Mouse (Mus musculus) liver (tissue): Measurements from ENCODE around the gene Gab1.

Experiments
- DNase-seq: peaks from one replicate; pipeline ENCODE4 v3.0.0-alpha.2; 2020; ENCODE audit warnings: mixed read lengths

Gene Gab1

DNA sequence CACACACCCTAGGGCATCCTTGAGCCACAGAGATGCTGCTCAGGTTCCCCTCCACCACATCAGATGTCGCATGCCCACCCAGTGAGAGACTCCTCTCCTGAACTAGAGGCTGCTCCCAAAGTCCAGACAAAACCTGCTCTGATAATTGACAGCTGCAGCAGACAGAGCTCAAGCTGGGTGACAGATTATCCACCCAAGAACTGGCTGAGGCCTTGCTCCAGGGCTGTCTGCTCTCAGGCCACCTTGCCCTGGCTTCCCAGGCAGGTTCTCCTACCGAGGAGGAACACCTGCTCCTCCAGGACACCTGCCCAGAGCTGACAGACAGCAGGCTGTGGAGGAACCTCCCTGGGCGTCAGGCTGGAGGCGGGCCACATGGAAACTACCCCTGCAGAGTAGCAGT lies 7.6 kb downstream of the Gab1 start:
- DNase-seq = no peak

DNA sequence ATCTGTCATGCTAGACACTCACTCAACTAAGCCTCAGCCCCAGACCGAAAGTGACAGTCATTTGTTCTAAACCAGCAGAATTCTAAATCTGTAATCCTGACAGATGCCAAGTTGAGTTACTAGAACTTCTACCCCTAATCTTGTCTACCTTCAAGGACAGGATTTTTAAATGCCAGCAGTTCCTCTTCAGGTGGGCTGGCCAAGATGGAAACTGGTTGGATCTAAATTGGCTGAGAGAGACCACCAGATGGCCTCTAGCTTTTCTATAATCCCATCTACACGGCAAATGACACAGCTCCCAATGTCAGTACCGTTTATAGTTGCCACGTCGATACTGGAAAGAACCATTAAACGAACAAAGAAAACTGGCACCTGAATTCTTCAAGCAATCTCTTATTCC lies 8.9 kb downstream of the Gab1 start:
- DNase-seq = no peak

DNA sequence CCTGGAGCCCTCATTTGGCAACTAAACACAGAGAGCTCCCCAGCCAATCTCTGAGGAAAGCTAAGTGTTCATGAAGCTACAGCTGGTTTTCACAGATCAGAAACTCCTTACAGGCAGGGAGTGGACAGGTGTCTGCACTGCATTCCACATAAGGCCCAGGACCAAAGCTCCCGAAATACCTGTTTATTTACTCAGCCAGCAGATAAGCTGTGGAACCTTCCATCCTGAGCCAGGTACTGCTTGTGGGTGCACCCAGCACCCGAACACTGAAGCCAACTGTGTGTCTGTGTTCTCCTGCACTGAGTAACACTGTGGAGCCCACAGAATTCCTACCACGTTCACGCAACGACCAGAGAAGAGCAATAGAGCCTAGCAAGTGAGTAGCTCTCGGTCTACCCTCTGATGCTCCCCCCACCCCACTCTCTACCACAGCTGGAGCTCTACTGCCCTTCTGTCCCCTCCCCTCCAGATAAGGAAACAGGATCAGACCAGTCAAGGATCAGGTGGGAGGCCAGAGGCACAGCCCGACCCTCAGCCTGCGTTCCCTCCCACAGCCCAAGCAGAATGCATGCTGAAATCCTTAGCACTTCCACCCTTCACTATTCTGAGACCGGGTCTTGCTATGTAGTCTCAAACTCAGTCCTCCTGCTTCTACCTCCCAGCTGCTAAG lies 9.6 kb downstream of the Gab1 start:
- no peak for DNase-seq

DNA sequence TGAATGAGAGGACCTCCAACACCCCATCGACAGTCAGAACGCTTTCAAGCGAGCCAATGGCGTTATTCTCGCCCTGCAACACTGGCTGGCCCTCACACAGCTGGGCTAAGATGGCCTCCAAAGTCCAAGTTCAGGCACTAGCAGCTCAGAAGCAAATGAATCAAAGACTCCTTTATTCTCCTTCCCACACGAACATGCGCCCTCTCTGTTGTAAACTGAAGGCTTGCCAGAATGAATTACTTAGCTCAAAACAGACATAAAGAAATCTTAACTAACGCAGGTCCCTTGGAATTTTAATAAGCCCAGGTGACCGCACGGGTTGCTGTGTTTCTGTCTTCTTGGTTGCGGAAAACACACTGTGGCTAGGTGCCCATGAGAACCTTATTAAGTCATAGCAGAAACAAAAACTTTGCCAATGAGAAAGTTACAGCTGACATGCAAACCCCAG lies 10.4 kb downstream of the Gab1 start:
- DNase-seq = no peak

DNA sequence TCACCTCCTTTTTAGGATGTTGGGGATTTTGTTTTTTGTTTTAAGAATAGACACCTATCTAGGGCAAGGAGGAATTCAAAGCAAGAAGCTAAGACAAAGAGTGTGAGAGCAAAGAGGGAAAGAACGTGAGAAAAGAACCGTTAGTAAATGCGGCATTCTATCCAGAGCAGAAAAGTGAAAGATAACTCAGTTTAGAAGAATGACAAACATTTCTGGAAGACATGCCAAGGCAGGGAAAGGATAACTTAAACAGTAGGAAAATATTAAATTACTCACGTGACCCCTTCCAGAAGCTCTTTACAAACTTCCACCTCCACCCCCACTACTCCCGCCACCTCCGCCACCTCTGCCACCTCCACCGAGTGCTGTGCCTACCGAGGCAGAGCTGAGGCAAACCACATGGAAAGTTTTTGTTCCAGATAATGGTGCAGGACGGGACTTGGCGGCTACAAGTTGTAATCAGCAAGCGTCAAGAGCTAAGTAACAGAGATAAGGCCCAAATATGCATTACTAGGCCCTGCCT lies 11.5 kb downstream of the Gab1 start:
- DNase-seq = peak; percentile 86

DNA sequence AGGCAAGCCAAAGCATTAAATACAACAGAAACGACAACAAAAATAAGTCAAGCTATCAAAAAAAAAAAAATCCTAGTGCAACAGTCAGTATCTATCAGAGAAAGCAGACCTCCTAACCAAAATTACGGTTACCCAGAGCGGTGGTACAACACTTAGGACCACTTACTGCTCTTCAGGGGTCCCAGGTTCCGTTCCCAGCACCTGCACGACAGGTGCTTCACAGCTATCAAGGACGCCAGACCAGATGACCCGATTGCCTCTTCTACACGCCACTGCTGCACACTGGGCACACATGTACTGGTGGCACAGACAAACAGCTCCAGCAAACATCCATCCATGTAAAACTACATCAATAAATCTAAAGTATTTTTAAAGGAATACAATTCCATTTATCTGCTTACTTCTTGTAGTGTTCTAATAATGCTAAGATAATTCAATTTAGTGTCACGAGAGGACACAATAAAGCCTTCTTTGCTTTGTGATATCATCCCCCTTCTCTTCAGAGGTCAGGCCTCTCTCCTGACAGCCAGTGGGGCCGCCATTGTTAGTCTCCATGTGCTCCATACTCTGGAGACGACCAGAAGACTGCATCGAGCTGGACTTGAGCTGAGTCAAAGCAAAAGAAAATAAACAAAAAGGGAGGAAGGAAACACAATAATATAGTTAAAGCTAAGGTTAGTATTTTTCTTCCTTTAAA lies 12.2 kb downstream of the Gab1 start:
- peak; percentile 55 for DNase-seq

DNA sequence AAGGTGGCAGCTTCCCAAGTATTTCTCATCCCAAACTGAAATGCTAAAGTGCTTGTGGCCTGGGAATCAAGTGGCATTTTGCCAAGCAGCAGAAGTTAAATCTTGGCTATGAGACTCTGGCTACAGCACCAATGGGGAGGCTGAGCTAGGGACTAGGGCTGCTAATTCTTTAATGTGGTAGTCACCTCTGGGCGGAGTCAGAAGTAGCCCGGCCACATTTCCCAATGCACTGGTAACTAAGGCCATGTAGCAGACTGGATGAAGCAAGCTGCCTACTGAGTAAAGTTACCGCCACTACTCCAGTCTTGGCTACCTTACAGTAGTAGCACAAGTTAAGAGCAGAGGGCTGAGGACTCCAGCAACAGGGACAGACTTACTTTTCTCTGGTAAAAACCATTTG lies 12.7 kb downstream of the Gab1 start:
- peak; percentile 69 for DNase-seq

DNA sequence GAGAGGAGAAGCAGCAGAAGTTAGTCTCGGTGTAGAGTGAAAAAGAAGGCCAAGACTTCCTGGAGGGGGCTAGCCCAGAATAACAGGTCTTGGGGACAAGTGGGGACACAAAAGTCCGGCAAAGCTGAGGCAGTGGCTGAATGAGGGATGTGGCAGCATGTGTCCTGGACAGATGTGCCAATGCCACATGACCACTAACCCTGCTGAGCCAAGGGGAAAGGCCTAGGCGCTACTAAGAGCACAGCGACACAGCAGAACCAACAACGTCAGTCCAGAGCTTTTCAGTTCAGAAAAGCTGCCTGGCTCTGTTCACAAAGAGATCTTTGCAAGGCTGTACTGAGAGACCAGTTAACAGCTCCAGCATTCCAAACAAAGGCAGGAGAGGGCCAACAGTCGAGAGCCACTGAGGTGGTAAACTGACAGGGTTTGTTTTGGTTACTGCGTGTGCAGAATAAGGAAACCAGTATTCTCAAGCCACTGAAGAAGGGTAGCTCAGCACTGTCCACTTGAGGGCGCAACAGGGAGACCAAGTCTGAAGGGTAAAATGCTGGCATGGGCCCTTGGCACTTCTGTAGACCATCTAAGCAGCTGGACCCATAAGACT lies 15.0 kb downstream of the Gab1 start:
- DNase-seq = peak; percentile 41

DNA sequence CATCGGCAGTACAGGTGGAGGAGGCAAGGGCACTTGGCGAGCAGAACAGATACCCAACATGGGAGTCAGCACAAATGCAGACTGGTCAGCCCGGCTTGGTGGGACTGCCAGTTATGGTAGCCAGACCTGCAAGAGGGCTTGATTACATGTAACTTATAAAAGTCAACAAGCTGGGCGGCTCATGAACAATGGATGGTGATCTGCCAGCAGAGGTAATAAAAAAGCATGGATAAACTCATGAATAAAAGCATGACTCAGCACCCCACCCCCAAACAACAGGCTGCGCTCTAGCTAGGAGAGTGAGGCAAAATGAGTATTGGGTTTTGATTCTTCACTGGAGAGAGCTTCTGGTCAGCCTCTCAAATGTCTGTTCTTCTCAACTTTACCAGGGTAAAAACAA lies 16.9 kb downstream of the Gab1 start:
- DNase-seq = no peak

DNA sequence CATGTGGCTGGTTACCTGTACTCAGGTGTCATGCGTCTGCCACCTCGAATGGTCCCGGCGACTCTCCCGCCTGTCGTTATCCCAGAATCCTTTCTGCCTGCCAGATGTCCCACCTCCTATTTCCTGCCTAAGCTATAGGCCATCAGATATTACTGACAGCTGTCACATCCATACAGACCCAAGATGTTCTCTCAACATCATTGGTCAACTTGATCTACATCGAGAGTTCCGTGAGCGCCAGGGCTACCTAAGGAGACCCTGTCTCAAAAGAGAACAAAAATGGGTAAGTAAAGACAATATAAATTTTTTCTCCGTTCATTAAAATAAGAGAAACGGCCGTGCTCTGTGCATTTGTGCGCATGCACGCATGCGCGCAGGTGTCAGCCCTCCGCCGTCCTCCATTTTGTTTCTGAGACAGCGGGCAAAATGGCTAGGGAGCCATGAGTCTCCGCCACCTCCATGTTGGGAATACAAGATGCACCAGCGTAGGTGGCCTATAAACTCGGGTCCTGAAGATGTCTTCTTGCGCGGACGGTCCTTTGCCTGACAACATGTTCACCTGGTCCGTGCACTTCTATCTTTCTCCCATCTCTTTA lies 21.0 kb downstream of the Gab1 start:
- DNase-seq = no peak

DNA sequence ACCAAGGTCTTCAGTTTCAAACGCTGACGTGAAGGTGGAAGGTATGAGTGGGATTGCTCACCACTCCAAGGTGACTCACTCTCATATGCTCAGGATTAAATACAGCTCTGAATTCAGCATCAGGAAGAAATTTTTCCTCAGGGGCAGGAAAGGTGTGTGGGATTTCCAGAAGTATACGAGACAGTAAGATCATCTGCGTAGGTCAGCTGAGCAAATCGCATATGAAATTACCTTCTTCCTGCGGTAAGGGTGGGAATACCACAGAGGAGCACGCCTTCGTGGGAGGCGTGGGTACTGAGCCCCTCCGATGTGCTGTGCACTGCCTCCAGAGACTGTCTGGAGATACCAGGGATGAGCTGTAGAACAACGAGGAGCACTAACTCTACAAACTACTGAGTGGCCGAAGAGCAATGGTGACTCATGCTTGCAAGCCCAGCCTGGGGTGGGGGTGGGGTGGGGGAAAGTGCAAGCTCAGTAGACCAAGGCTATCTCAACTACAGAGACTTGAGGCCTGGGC lies 22.4 kb downstream of the Gab1 start:
- DNase-seq = no peak

DNA sequence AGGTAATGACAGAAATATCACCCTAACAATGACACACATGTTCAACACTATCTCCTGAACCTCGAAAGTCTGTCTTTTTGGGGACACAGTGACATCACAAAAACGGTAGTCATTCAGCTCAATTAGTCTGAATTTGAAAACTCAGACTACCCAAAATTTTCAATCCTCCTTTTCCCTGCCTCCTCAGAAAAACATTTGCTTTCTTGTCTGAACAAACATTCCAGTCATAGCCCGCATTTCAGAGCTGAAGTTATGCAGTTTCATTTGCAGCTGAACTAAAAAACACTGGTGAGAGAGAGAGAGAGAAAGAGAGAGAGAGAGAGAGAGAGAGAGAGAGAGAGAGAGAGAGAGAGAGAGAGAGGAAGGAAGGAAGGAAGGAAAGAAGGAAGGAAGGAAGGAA lies 23.2 kb downstream of the Gab1 start:
- no peak for DNase-seq

DNA sequence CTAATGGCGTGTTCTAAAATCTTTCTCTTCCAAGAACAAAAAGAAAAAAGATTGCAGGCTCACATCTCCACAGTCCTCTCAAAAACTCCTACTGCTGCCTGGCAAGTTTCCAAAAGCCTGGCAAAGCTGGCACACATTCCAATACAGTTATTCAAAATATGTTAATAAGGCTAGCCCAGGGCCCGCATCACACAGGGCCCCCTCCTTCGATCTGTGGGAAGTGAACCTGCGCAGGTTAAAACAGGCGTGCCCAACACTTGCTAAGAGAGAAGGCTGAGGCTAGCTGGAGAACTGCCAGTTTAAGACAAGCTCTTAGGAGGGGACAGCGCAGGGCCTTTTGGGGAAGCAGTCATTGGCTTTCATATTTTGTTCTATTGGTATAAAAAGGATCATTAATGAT lies 23.7 kb downstream of the Gab1 start:
- no peak for DNase-seq

DNA sequence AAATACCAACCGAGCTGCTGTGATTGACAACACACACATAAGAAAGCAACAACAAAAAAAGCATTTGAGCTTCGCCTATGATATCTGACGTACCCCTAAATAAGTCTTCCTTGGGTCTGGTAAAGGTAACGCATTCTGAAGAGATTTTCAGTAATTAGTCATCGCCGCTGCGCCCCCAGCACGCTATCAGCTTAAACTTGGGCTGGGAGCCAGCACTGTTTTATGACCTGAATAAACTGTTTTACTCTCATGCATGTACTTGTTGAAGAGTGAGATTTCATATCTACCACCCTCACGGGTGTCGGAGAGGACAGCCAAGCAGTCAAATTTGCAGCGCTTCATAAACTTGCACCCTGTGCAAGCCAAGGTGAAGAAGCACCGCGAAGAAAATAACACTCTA lies 26.7 kb downstream of the Gab1 start:
- no peak for DNase-seq

DNA sequence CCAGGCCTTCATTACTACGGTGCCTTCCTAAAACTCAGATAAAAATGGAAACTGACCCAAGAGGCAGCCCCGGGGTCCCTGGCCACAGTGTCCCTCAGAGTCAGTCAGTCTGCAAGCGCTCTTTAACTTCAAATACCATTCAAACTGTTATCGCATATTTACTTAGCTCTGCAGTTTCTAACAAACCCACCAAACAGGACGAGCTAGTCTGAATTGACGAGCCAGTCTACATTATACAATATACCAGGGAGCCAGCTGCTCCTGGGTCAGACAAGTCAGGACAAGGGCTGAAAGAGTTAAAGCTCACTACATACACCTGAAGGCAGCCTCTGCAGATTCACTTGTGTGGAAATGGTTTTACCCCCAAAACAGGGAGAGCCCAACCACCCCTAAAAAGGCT lies 27.1 kb downstream of the Gab1 start:
- no peak for DNase-seq

DNA sequence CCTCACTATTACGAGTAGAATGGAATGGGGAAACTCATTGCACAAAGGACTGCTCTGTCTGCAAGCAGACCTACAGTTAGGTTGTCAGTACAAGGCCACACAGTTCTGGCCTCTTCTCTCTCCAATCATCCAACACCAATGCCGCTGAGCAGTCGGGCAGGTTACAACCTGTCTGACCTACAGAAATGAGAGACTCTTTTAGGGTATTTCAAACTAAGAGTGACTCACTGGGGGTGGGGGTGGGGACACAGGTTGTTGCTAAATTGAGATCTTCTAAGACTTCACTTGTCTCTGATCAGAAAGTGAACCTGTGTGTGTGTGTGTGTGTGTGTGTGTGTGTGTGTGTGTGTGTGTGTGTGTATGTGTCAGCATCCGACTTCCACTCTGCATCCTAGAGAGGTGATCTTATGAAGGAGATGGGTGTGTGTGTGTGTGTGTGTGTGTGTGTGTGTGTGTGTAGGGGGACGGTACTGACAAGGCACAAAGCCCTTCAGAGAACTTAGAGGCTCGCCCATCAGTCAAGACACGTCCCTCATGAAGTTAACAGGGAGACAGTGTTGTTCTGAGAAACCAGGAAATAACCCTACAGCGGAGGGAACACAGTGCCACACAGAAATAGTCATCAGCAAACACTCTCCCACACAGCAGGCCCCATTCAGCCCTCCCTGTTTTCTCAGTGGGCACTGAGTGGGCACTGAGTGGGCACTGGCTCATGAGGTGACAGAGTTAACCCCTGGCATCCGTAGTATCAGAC lies 27.7 kb downstream of the Gab1 start:
- DNase-seq = no peak

DNA sequence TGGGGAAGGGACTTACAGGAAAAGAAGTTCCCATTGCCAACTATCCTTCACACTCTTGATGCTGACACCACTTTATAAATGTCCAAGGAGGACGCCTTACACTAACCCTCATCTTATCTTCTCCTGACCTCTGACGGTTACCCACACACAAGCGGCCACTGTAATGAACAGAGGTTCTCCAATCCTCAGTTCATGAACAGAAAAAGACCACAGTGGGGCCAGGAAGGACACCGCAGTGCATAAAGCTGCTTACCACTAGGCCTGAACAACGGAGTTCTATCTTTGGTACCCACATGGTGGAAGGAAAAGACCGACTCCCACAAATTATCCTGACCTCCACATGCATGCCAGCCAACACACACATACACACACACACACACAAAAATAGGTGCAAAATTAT lies 28.7 kb downstream of the Gab1 start:
- DNase-seq = no peak

DNA sequence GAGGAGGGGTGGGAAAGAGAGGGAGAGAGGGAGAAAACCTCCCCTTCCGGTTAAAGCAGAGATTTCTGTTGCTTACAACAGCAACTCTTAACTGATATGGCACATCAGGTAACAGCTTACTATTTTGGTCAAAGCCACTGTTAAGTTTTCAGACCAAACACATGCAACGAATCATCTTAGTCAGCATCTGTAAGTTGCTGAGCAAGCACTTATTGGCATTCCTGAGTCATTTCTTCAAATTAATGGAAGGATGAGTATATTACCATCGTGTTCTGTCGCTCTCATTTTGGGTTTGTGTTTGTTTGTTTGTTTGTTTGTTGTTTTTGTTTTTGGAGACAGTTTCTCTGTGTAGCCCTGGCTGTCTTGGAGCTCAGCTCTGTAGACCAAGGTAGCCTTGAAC lies 30.3 kb downstream of the Gab1 start:
- DNase-seq = no peak

DNA sequence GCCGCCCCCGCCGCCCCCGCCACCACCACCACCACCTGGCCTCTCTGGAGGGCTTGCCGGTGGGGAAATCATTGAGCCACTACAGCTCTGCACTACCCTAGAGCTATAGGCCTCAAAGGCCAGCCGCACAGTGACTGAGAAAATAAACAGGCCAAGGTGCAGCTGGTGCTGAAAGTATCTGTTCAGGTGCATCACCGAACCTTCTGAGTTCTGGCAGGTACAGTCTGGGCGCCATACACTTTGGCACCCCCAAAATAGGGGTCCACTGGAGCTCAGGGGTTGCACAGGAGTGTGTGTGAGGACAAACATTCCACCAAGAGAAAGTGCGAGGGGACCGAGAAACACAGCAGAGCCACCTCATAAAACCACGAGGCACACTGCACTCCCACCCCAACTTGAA lies 31.7 kb downstream of the Gab1 start:
- DNase-seq = no peak

DNA sequence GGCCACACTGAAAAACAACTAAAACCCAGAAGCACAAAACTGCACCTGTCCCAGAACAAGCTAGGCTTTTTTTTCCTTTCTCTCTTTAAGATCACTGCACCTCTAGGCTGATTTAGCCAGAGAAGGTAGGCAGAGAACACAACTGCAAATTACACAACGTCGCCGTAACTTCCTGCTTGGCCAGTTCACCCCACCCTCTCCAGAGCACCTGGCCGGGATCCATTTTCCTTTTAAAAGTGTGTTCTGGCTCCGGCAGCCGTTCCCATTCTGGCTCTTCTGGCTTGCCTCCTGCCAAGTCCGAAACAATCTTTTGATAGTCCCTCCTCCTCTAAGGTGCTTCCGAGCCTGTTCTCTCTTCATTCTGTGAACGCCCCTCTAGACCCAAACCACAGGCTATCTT lies 32.4 kb downstream of the Gab1 start:
- DNase-seq = no peak

DNA sequence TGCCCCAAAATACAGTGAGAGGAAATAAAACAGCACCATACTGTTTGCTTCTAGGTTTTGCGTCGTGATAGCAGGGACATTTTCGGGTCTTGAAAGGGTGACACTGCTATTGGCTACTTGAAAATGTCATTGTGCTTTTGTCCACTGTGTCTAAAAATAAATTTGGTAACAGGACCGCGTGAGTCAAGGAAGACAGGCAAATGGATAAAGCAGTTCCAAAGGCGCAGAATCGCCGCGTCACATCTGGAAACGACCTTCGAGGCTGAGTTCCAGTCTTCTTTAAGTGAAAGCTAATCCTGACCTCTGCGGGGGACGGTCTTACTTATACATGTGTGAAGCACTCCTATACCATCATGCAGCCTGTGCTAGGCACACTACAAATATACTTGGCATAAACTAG lies 35.0 kb downstream of the Gab1 start:
- DNase-seq = no peak

DNA sequence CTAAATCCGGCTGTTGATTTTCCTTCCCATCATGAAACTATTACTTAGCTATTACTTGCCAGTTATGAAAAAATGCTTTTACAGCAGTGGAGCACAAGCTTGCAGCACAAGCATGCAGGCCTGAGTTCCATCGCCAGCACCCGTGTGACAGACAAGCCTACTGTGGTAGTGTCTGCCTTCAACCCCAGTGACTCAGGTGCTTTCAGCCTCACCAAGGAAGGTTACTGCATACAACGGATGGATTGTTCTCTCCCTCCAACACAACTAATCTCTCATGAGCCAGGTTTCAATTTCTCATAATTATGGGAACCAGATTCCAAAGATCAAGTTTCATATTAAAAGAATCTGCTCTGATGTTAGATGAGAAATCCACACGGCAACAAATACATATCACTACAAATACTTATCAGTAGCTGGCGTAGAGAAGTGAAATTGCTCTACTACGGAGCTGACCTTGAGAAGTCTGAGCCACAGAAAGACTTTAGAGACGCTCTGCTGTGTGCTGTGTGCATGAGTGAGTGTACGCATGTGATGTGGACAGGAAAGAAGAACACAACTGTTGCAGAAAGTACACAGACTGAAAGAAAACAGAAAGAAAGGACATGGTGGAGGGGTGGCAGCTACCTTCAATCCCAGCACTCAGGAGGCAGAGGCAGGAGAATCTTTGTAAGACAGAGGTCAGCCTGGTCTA lies 36.4 kb downstream of the Gab1 start:
- no peak for DNase-seq
